Mouse (Mus musculus) frontal cortex, postnatal 36 days (tissue): ENCODE measurements around the gene Hamp.

Experiments
- DNase-seq, 2 experiments: peaks; one replicate each; pipeline ENCODE4 v3.0.0; 2022; ENCODE audit warnings: low spot score in 2 of 2

Gene Hamp

DNA sequence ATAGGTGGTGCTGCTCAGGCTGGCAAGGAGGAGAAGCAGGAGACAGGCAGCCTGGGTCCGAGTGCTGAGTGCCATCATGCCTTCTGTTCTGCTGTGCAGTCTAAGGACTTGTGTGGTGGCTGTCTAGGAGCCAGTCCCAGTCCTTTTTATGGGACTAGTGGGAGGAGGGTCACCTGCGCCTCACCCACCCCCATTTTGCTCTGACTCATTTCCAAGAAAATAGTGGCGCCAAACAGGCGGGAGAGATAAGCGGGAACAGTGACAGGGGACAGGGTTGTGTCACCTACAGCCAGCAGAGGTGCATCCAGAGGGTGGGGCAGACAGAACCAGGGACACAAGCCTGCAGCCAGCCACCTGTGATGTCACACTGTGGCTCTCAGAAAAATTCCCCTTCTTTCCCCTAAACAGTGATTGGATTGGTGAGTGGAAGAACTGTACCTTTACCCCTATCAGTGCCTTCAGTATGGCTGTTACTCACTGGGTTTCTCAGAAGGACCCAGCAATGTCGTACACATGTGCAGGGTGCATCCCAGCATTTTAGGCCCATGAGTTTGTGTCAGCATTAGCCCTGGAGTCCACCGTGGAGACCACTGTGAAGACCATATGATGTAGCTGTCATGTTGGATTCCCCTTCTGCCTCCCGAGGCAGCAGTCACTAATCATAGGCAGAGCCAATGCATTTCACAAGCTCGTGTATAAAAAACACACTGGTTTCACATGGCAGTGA lies at the start of gene Hamp:
Hamp (minus strand) TSS at position 124 of the 727 bp plus-strand sequence.
- DNase-seq, result no peak

GRCm38 (mm10) chr7:30992148-30992547 lies 48.3 kb upstream of the Hamp start:
- DNase-seq, result no peak

DNA sequence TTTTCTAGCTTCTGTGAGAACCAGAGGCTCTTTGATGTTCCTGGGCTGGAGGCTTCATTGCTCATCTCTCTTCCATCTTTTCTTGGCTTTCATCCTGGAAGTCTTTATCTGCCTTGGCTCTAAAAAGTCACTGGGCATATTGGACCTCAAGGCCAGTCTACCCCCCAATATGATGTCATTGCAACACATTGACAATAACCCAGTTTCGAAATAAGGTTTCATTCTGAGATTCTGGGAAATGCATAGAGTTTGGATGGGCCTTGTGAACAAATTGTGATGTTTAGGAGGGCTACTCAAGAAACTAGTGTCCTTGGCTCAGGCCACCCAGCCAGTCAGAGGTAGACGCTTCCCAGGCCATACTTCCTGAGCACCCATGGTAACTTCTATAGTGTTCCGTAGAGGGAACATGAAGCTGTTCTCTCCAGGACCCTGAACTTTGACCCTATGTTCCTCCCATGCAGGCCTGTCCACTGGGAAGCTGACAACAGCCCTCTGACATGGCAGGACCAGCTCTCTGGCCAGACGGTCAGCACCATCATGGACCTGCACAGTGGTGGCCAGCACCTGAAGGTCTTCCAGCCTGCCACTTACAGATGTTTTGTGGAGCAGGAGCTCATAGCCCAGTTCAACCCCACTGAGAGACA lies 44.8 kb upstream of the Hamp start:
- DNase-seq, result no peak

DNA sequence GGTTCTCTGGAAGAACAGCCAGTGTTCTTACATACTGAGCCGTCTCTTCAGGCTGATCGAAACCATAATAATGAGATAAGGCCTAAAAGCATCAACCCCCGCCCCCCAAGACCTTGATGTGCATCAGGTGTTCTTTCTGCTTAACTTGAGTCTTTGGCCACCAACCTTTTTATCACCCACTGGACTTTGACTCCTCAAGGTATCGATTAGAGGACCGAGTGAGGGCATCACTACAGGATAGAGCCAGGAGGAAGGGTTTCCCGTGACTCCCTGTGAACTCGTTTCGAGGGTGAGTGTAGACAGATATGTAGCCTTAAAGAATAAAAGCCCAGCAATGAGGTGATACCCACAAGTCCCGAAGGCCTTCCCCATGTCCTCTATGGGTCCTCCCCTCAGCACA lies 41.5 kb upstream of the Hamp start:
- DNase-seq, result no peak

- DNase-seq, result no peak
Observed at GRCm38 (mm10) chr7:30981703-30982102, 37.9 kb upstream of the Hamp start.

DNA sequence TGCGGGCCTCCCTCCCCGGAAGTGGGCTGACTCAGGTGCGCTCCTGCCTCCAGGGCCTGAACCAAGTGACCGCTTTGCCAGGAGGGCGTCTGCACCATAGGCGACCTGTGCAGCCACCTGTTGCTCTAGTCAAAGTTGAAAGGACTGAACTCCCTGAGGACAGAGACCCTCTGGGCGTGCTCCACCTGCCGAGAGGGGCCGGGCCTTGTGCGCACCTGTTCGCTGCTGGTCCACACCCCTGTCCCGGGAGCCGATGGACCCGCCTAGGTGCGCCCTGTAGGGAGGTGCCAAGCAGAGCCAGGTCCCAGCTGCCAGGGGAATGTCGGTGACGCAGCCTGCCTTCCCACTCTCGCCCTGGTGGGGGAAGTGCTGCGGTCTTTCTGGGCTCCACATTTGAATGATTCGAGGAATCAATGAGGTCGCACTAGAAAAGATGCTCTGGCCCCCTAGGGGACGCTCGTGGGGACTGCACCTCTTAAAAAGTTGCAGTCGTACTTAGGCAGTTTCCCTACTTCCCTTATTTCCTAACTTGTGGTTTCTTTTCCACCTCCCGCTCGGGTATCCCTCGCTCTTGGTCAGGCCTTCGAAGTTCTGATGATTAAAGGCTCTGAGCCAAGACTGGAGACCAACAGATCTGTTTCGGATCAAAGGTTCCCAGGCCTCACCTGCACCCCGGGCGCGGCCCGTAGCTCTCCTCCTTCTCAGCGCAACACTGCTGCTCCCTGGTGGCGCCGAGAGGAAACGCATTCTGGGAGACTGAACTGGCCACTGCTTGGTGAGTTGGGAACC lies 29.9 kb upstream of the Hamp start, which contains the start of gene Fam187b:
Fam187b (plus strand) TSS at position 290 of the 789 bp plus-strand sequence.
- peak; percentile 66 to 72 for DNase-seq

DNA sequence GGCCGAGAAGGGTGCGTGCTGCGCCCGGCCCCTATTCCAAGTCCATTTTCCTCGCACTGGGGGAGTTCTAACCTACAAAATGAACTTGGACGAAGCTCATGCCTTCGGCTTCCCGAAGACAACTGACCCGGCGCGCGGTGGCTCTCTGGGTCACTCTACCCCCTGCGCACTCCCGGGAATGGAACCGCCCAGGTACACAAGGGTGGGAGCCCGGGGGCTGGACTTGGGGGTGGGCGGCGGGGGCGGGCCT lies 29.3 kb upstream of the Hamp start, which contains the start of gene Lsr:
Lsr (minus strand) TSS at position 214 of the 250 bp plus-strand sequence.
- no peak for DNase-seq

DNA sequence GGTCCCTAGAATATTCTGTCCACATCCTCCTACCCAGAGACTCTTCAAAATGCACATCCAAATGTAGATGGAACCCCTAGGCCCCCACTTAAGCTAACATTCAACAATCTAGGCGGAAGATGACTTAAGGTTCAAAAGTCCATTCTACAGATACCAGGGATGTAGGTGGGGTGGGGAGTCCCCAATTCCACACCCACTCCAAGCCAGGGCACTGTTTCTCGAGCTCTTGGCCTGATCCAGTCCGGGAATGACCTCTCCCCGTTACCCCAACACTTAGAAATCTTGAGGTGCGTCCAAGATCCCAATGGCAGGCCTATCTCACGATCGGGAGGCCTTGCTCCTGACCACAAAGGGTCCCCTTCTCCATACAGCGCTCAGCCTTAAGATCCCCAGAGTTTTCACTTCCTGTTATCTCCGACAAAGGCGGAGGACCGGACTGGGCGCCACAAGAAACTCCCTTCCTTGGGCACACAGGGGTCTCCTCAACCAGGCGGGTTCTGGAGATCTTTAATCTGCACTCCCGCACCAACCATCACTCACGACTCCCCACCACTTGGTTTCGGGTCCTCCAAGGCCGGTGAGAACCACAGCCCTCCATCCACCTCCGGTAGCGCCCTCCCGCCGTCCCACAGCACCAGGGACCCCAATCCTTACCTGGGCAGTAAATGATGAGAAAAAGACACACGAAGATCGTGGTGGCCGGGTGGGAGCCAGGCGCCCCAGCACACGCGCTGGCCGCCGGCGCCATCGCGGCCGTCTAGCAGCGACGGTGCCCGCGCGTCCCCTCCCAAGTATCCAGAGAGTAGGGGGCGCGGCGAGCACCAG lies 28.8 kb upstream of the Hamp start:
- DNase-seq, result no peak

DNA sequence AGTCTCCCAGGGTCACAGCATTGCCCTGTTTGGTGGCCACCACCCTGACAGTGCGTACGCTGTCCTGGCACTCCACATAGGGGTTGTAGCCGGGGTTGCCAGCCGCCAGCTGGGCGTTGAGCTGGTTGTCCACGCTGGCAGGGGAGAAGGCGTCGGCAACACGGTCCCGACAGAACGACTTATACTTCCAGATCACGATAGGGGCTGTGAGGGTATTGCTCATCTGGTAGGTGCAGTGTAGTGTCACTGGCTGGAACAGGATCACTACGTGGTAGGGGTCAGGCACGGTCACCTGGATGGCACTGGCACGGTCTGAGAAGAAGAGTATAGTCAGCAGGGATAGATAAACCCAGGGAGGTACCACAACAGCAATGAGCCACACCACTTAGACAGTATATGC lies 28.1 kb upstream of the Hamp start:
- no peak for DNase-seq

- no peak for DNase-seq
Observed at GRCm38 (mm10) chr7:30969174-30969573, 25.3 kb upstream of the Hamp start.

DNA sequence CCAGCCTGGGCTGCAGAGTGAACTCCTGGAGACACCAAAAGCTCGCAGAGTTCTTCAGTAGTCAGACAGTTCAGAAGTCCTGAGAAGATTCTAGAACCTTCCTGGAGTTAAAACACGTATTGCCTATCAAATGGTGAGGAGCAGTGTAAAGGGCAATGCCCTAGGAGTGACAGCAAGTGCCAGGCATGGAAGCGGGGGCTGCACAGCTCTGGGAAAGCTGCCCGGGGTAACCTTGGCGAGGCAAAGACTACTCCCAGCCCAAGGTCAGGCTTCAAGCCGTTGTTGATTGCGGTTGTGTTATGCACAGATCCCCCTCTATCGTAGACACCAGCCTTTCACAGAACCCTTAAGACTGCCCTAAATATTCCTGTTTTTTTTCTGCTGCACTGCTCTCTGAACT lies 24.8 kb upstream of the Hamp start:
- no peak for DNase-seq

DNA sequence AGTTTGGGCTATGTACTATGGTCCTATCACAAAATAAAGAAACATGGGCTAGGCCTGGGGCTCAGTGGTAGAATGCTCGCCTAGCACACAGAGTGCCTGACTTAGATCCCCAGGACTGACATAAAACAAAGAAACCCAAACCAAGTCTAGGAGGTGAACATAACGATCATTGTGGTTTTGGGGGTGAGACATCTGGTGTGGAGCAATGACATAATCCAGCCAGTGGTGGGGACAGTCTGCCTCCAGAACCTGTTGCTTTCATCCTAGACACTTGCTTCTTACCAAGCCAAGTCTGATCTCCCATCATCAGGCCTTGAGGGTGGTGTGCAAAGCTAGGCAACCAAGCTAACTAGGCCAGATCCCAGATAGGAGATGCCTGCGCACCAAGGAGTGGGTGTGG lies 22.8 kb upstream of the Hamp start:
- DNase-seq, result no peak

DNA sequence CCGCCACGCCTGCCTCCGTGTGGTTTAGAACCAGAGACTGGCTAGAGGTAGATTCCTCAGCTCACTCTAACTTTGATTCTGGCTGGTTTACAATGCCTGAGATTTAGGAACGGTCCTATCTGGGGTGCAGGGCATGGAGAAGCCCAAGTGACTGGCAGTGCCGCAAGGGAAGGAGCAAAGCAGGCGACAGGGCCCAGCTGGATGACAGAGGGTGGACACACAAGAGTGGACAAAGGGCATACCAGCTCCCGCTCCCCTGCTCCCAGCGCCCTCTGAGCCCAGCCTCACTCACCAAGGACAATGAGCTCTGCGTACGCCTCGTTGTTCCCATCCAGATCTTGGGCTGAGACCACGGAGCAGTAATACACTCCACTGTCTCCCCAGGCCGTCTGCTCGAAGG lies 21.8 kb upstream of the Hamp start:
- no peak for DNase-seq

DNA sequence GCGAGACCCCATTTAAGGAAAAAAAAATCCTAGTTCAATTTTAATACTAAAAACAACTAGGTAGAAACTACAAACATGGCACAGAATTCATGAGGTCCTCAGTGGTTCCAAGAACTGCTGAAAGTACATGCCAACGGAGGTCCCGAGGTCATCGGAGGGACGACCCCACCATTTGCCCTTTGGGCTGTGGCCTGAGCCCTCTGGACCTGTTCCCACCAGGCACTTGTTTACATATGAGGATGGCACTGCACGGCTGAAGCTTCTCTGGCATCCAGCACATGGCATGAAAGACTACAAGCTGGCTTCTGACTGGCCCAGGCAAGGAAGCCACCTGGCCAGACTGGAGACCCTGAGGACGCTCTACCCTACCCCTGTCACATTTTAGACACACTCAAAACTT lies 20.5 kb upstream of the Hamp start:
- no peak for DNase-seq

- no peak for DNase-seq
Observed at GRCm38 (mm10) chr7:30962862-30963261, 19.0 kb upstream of the Hamp start.

- DNase-seq, result no peak
Observed at GRCm38 (mm10) chr7:30959786-30960349, 16.0 kb upstream of the Hamp start.

DNA sequence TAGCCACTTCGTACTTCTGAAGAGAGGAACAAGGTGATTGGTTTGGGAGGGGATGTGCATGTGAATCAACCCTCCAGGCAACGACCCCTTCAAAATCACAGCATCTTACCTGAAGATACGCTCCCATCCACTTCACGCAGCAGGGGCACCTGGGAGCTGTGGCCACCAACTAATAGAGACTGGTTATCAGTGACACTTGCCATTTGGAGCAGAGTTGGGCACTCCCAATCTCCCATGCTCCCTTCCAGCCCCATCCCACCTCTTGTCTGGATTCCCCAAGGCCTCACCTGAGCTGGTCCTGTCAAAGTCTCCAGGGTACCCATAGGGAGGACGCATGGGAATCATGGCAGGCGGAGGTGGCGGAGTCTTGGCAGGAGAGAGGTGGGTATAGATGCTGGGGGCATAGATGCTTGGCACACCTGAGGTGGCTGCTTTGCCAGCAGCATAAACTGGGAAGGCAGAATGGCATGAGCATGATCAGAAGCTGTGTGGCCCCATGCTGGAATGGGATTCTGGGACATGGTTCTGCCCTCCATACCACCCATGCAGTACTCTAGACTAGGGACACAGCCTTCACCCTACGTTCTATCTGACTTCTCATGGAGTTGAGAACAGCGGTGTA lies 15.1 kb upstream of the Hamp start:
- DNase-seq, result no peak

- DNase-seq, result no peak
Observed at GRCm38 (mm10) chr7:30958109-30958865, 14.5 kb upstream of the Hamp start.

DNA sequence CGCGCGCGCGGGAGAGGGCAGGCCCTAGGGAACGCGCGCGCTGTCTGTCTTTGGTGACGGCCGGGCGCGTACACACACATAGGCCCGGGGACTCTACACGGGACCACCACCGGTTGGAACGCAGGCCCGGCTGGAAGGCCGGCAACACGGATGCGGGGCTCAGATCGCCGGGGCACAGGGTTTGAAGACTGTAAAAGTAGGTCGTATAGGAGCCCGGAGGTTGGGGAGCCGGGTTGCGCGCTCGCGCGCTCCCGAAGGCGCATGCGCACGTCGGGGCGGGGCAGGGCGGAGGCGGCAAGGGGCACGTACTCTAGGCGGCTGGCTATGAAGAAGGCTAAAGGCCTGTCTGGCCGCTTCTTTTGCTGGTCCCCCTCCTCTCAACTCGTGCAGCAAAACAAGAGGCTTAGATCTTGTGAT lies 13.5 kb upstream of the Hamp start:
- peak; percentile 93 to 95 for DNase-seq

GRCm38 (mm10) chr7:30956756-30957366 lies 13.0 kb upstream of the Hamp start, which contains the start of gene Usf2:
Gene Usf2, minus strand, starts transcription at chr7:30956803.
- DNase-seq, result peak; percentile 72
